In genomic region chr12:70043421-70043820, GRCm38 (mm10) we compare ENCODE assay signal across 16 mouse cellular contexts. TPM values are rescaled to one million over a fixed set of nuclear protein-coding genes. Genes with fewer than 3 reads are reported as not detected.
DNase-seq lines count a peak whose midpoint lies in the region; TF ChIP-seq lines count a peak whose summit lies in the region.
"Had no signal": no experiment of that assay in that cellular context is flagged by ENCODE, and none has a peak within 500 bp of the region (broad histone marks: within the 10 kb centered on the region; RNA-seq: fewer than 3 reads in every experiment).

No protein-coding gene starts in this region.

- H3K4me1 ChIP-seq in lung, adult 2 months (ENCODE audit: control insufficient read depth, insufficient read depth, low read length): peaks cover 9% of the 10 kb centered on the region; the same call in 1 of the 2 replicates
- H3K4me1 ChIP-seq: embryonic facial prominence, embryonic 15.5 days; hindbrain, embryonic 12.5 days; kidney, embryonic 15.5 days; midbrain, embryonic 12.5 days; neural tube, embryonic 15.5 days had no signal

- TF ChIP-seq CTCF in left cerebral cortex, adult 2 months (IDR thresholded peaks at IDR 0.05): no peak
- TF ChIP-seq CTCF in lung, adult 2 months (IDR thresholded peaks at IDR 0.05; ENCODE audit: insufficient read depth, low read length): no peak

- no peak for TF ChIP-seq POLR2A in lung, adult 2 months (IDR thresholded peaks at IDR 0.05; ENCODE audit: borderline replicate concordance, extremely low read depth, low read depth, low read length)

- no peak overlapping the region for H3K4me3 ChIP-seq in left cerebral cortex, adult 2 months
- H3K4me3 ChIP-seq in lung, adult 2 months (replicated peaks; ENCODE audit: extremely low read depth, low read depth, low read length): no peak overlapping the region
- H3K4me3 ChIP-seq: embryonic facial prominence, embryonic 15.5 days; hindbrain, embryonic 12.5 days; kidney, embryonic 15.5 days; midbrain, embryonic 12.5 days; neural tube, embryonic 15.5 days had no signal

- WGBS in lung, adult 2 months: 92% methylated on average over 13 of the region's 13 CpGs

- DNase-seq in heart, adult 11 months: peak; percentile 74
- no peak for DNase-seq in heart, adult 9 months (ENCODE audit: low spot score in 2 of 2)
- DNase-seq in frontal cortex, postnatal 10 days (ENCODE audit: low spot score in 2 of 2): peak; percentile 50 to 72
- DNase-seq in left cerebral cortex, adult 2 months (ENCODE audit: extremely low spot score in 1 of 2, low spot score in 2 of 2): peak; percentile 61 to 75
- peak; percentile 57 for DNase-seq in right cerebral cortex, postnatal 14 days
- DNase-seq in spleen, postnatal 14 days (ENCODE audit: low spot score in 2 of 2): no peak
- no peak for DNase-seq in lung, adult 2 months
- DNase-seq: adrenal gland, postnatal 25 days; cerebellum, adult 9-10 months; gastrocnemius, postnatal 36 days; thymus, postnatal 14 days had no signal

- intact Hi-C loops in left cerebral cortex, adult 2 months (cut with DNase I): no loop called here

- peak overlapping the region; percentile 92 for H3K27ac ChIP-seq in left cerebral cortex, adult 2 months
- H3K27ac ChIP-seq: embryonic facial prominence, embryonic 15.5 days; hindbrain, embryonic 12.5 days; kidney, embryonic 15.5 days; midbrain, embryonic 12.5 days; neural tube, embryonic 15.5 days had no signal

RNA-seq across cellular contexts. Expression of gene Sav1, which starts 56.6 kb away (rescaled TPM):
- total RNA-seq in left cerebral cortex, adult 2 months (2021): 10 to 100 TPM; 17.4 to 19.5 TPM
- polyA plus RNA-seq in lung, adult 2 months (2012; rRNA removed): 24.5 and 37.4 TPM in 2 replicates

Comparison
In these comparisons a context has a peak if more than half of its experiments do, and no peak if none do; other contexts are left out.
1. DNase-seq: peak in heart, adult 11 months (single experiment), frontal cortex, postnatal 10 days (2 of 2), left cerebral cortex, adult 2 months (2 of 2) and right cerebral cortex, postnatal 14 days (single experiment); none in heart, adult 9 months (0 of 2), spleen, postnatal 14 days (0 of 2) and lung, adult 2 months (single experiment).